8 mouse cellular contexts compared by ENCODE assay signal in genomic region chr14:31207070-31207830, GRCm38 (mm10). TPM values are rescaled to one million over a fixed set of nuclear protein-coding genes. Genes with fewer than 3 reads are reported as not detected.
A peak's percentile ranks its signal among the peaks of the same experiment; 100 is the strongest.
DNase-seq lines count a peak whose midpoint lies in the region; ATAC-seq lines count a peak whose summit lies in the region.

No protein-coding gene starts in this region.

- no peak for DNase-seq in kidney, postnatal 36 days
- DNase-seq in brain, adult 2 months (ENCODE audit: low read depth, low spot score): peak; percentile 71
- DNase-seq in liver: peak; percentile 59
- DNase-seq in ovary, adult 18-20 months (ENCODE audit: low spot score): no peak
- DNase-seq in urinary bladder, postnatal 36 days (ENCODE audit: low spot score in 2 of 2): no peak

- peaks cover 21% of the 10 kb centered on the region for H3K36me3 ChIP-seq in kidney, embryonic 14.5 days (ENCODE audit: control insufficient read depth, insufficient read depth, low read length)
- peaks cover 23% of the 10 kb centered on the region for H3K36me3 ChIP-seq in forebrain, embryonic 15.5 days
- peaks cover 19% of the 10 kb centered on the region for H3K36me3 ChIP-seq in neural tube, embryonic 14.5 days (ENCODE audit: control insufficient read depth, insufficient read depth, low read length)

- peak overlapping the region; percentile 91 for H3K4me2 ChIP-seq in kidney, embryonic 14.5 days (replicated peaks; ENCODE audit: low read depth, low read length)
- H3K4me2 ChIP-seq in forebrain, embryonic 15.5 days (replicated peaks): peak overlapping the region; percentile 74
- peak overlapping the region; percentile 98 for H3K4me2 ChIP-seq in neural tube, embryonic 14.5 days (ENCODE audit: low read depth, low read length)

- H3K27ac ChIP-seq in kidney, embryonic 14.5 days (ENCODE audit: low read depth, low read length): peak overlapping the region; percentile 52; the same call in 1 of the 2 replicates
- H3K27ac ChIP-seq in forebrain, embryonic 15.5 days (replicated peaks): peak overlapping the region; percentile 91
- H3K27ac ChIP-seq in neural tube, embryonic 14.5 days (ENCODE audit: low read depth, low read length): peak overlapping the region; percentile 93

- peak overlapping the region; percentile 71 for H3K4me3 ChIP-seq in kidney, embryonic 14.5 days (ENCODE audit: low read length)
- peak overlapping the region; percentile 89 for H3K4me3 ChIP-seq in forebrain, embryonic 15.5 days
- peak overlapping the region; percentile 75 for H3K4me3 ChIP-seq in neural tube, embryonic 14.5 days (ENCODE audit: low read depth, low read length)

- peaks cover 12% of the 10 kb centered on the region for H3K4me1 ChIP-seq in kidney, embryonic 14.5 days (ENCODE audit: control insufficient read depth, insufficient read depth, low read length)
- H3K4me1 ChIP-seq in forebrain, embryonic 15.5 days: peaks cover 25% of the 10 kb centered on the region
- H3K4me1 ChIP-seq in neural tube, embryonic 14.5 days (ENCODE audit: control insufficient read depth, insufficient read depth, low read length): peaks cover 18% of the 10 kb centered on the region; the same call in 1 of the 2 replicates

- H3K9me3 ChIP-seq in kidney, embryonic 14.5 days (ENCODE audit: control insufficient read depth, low read length): no peaks in the 10 kb centered on the region
- no peaks in the 10 kb centered on the region for H3K9me3 ChIP-seq in forebrain, embryonic 15.5 days
- H3K9me3 ChIP-seq in neural tube, embryonic 14.5 days (ENCODE audit: control insufficient read depth, low read length): no peaks in the 10 kb centered on the region

- WGBS in kidney, embryonic 14.5 days: 86% methylated on average over 13 of the region's 13 CpGs
- WGBS in forebrain, embryonic 15.5 days: 80% methylated on average over 13 of the region's 13 CpGs
- WGBS in neural tube, embryonic 14.5 days: 78% methylated on average over 13 of the region's 13 CpGs

- H3K27me3 ChIP-seq in kidney, embryonic 14.5 days (ENCODE audit: control insufficient read depth, insufficient read depth, low read length): no peaks in the 10 kb centered on the region
- no peaks in the 10 kb centered on the region for H3K27me3 ChIP-seq in forebrain, embryonic 15.5 days
- no peaks in the 10 kb centered on the region for H3K27me3 ChIP-seq in neural tube, embryonic 14.5 days (ENCODE audit: control insufficient read depth, insufficient read depth, low read length)

- ATAC-seq in kidney, embryonic 14.5 days (ENCODE audit: low FRiP score, low TSS enrichment): 0 out of 2 replicates have a peak, but pooled peaks have one; percentile 20
- peak; percentile 30 for ATAC-seq in forebrain, embryonic 15.5 days (replicated peaks)
- ATAC-seq in neural tube, embryonic 14.5 days (ENCODE audit: low read depth): peak; percentile 42; the same call in 1 of the 2 replicates

- H3K9ac ChIP-seq in kidney, embryonic 14.5 days (ENCODE audit: low read depth, low read length): peak overlapping the region; percentile 91
- H3K9ac ChIP-seq in forebrain, embryonic 15.5 days (replicated peaks): peak overlapping the region; percentile 94
- H3K9ac ChIP-seq in neural tube, embryonic 14.5 days (replicated peaks; ENCODE audit: low read depth, low read length): peak overlapping the region; percentile 88

RNA-seq across cellular contexts. Expression of gene Tnnc1, which starts 0.9 kb away (rescaled TPM):
- polyA plus RNA-seq in kidney, embryonic 14.5 days (2014; fragmentation: Nextera tagmentation; extraction: Ambion mirVana): 3.0 and 3.9 TPM in 2 replicates
- polyA plus RNA-seq in forebrain, embryonic 15.5 days (2015; fragmentation: Nextera tagmentation; extraction: Ambion mirVana): 1.7 and 2.2 TPM in 2 replicates
- polyA plus RNA-seq in neural tube, embryonic 14.5 days (2014; fragmentation: Nextera tagmentation; extraction: Ambion mirVana): 4.1 and 5.5 TPM in 2 replicates

RNA-seq across cellular contexts. Expression of gene Nisch, which starts 9.5 kb away (rescaled TPM):
- 259 and 375 TPM in 2 replicates for polyA plus RNA-seq in kidney, embryonic 14.5 days (2014; fragmentation: Nextera tagmentation; extraction: Ambion mirVana)
- 339 and 356 TPM in 2 replicates for polyA plus RNA-seq in forebrain, embryonic 15.5 days (2015; fragmentation: Nextera tagmentation; extraction: Ambion mirVana)
- polyA plus RNA-seq in neural tube, embryonic 14.5 days (2014; fragmentation: Nextera tagmentation; extraction: Ambion mirVana): 282 and 335 TPM in 2 replicates

RNA-seq across cellular contexts. Expression of gene Sema3g, which starts 10.4 kb away (rescaled TPM):
- polyA plus RNA-seq in kidney, embryonic 14.5 days (2014; fragmentation: Nextera tagmentation; extraction: Ambion mirVana): 0.56 and 0.64 TPM in 2 replicates
- 0.53 and 0.61 TPM in 2 replicates for polyA plus RNA-seq in forebrain, embryonic 15.5 days (2015; fragmentation: Nextera tagmentation; extraction: Ambion mirVana)
- 0.13 and 0.21 TPM in 2 replicates for polyA plus RNA-seq in neural tube, embryonic 14.5 days (2014; fragmentation: Nextera tagmentation; extraction: Ambion mirVana)

RNA-seq across cellular contexts. Expression of gene Stab1, which starts 38.8 kb away (rescaled TPM):
- 39.8 and 41.1 TPM in 2 replicates for polyA plus RNA-seq in kidney, embryonic 14.5 days (2014; fragmentation: Nextera tagmentation; extraction: Ambion mirVana)
- 12.9 and 19.0 TPM in 2 replicates for polyA plus RNA-seq in forebrain, embryonic 15.5 days (2015; fragmentation: Nextera tagmentation; extraction: Ambion mirVana)
- polyA plus RNA-seq in neural tube, embryonic 14.5 days (2014; fragmentation: Nextera tagmentation; extraction: Ambion mirVana): 7.0 and 28.7 TPM in 2 replicates

RNA-seq across cellular contexts. Expression of gene Phf7, which starts 43.9 kb away (rescaled TPM):
- 12.4 and 14.7 TPM in 2 replicates for polyA plus RNA-seq in kidney, embryonic 14.5 days (2014; fragmentation: Nextera tagmentation; extraction: Ambion mirVana)
- polyA plus RNA-seq in forebrain, embryonic 15.5 days (2015; fragmentation: Nextera tagmentation; extraction: Ambion mirVana): 11.9 and 13.1 TPM in 2 replicates
- polyA plus RNA-seq in neural tube, embryonic 14.5 days (2014; fragmentation: Nextera tagmentation; extraction: Ambion mirVana): 11.8 TPM in 2 replicates

Comparison
In these comparisons a context has a peak if more than half of its experiments do, and no peak if none do; other contexts are left out.
1. DNase-seq: peak in brain, adult 2 months (single experiment) and liver (single experiment); none in kidney, postnatal 36 days (0 of 2), ovary, adult 18-20 months (single experiment) and urinary bladder, postnatal 36 days (0 of 2).
2. Peak in every context shown above with its lines, with median percentiles within 50 percentile points of each other: ATAC-seq, H3K27ac ChIP-seq, H3K4me2 ChIP-seq, H3K4me3 ChIP-seq and H3K9ac ChIP-seq.